Mouse (Mus musculus): ENCODE measurements around the gene Pde8a.
A peak's percentile ranks its signal among the peaks of the same experiment; 100 is the strongest.

Gene Pde8a

GRCm38 (mm10) chr7:81341563-81341962, 128.2 kb downstream of the Pde8a start:
- DNase-seq, result no peak

GRCm38 (mm10) chr7:81342356-81343094, 129.1 kb downstream of the Pde8a start:
- DNase-seq, result no peak

GRCm38 (mm10) chr7:81343316-81343715, 129.9 kb downstream of the Pde8a start:
- no peak for DNase-seq

GRCm38 (mm10) chr7:81343831-81344230, 130.4 kb downstream of the Pde8a start:
- DNase-seq, result no peak

- DNase-seq, result peak; percentile 95 to 99
These were observed 131.4 kb downstream of the Pde8a start, which contains the start of gene Rps17 for GRCm38 (mm10) chr7:81344544-81345446. Rps17 (minus strand) TSS chr7:81345254.

GRCm38 (mm10) chr7:81345447-81346170, 132.2 kb downstream of the Pde8a start:
- DNase-seq, result no peak

GRCm38 (mm10) chr7:81348206-81348605, 134.8 kb downstream of the Pde8a start:
- DNase-seq, result no peak

- DNase-seq, result no peak
These were observed 138.4 kb downstream of the Pde8a start for GRCm38 (mm10) chr7:81351826-81352225.

GRCm38 (mm10) chr7:81355746-81356145, 142.3 kb downstream of the Pde8a start:
- DNase-seq, result no peak

GRCm38 (mm10) chr7:81356360-81356759, 143.0 kb downstream of the Pde8a start:
- DNase-seq, result no peak

GRCm38 (mm10) chr7:81356975-81357374, 143.6 kb downstream of the Pde8a start:
- no peak for DNase-seq

GRCm38 (mm10) chr7:81367946-81368345, 154.6 kb downstream of the Pde8a start:
- no peak for DNase-seq

GRCm38 (mm10) chr7:81369724-81370123, 156.3 kb downstream of the Pde8a start:
- DNase-seq, result no peak

GRCm38 (mm10) chr7:81371811-81372210, 158.4 kb downstream of the Pde8a start:
- no peak for DNase-seq

- DNase-seq, result no peak
These were observed 159.0 kb downstream of the Pde8a start for GRCm38 (mm10) chr7:81372337-81372920.

- no peak for DNase-seq
These were observed 166.0 kb downstream of the Pde8a start for GRCm38 (mm10) chr7:81379363-81379762.

Data from spleen, adult 18-20 months (tissue).